Mouse (Mus musculus) granulocyte monocyte progenitor cell, adult 5-6 weeks (primary cell): ENCODE results near the gene Dnaic1. TPM values are rescaled to one million over a fixed set of nuclear protein-coding genes. Genes with fewer than 3 reads are reported as not detected.

Source experiments
- ATAC-seq: replicated peaks from 2 replicates; pipeline ENCODE4 v1.8.0; 2016; ENCODE audit warnings: mild to moderate bottlenecking, moderate TSS enrichment, inconsistent platforms; ENCODE audit not compliant: poor library complexity, severe bottlenecking
- total RNA-seq, 2 experiments: library from RNA; stranded (forward) in 1 of 2; stranded (reverse) in 1 of 2; fragments of 200-712, 200-1000 nt in 1 of 2; fragments of >200 nt in 1 of 2; fragmentation: Nextera tagmentation in 1 of 2; gene quantifications; 2 replicates each; pipeline ENCODE4 v1.2.3; 2014 to 2017

Dnaic1 gene
- total RNA-seq (2014; fragmentation: Nextera tagmentation): not detected in 2 replicates
- total RNA-seq (2017): not detected in 2 replicates

DNA sequence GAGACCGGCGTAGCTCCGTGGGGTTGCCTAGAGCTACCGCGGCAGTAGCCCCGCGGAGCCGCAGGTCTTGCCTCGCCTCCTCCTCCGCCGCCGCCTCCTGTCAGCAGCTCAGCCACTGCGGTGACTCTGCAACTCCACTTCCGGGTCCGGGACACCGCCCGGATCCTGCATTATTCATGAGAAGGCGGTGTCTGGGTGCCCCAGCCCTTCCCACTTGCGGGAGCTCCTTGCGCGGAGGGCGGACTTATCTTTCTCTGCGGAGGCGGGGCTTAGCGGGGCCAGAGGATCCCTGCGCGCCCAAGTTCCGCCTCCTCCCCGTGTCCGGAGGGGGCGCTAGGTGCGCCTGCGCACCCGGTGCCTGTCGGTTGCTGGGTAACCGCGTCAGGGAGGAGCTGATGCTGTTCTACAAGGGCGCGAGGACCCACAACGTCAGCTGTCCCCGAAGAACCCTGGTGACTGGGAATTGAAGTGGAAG lies at the start of gene Dnaic1, which contains the start of gene Fam219a:
Dnaic1 (plus strand) TSS at position 365 of the 475 bp plus-strand sequence.
Fam219a (minus strand) TSS at position 128 of the 475 bp plus-strand sequence.
- ATAC-seq: peak; percentile 94

- ATAC-seq: no peak
Measured at GRCm38 (mm10) chr4:41520641-41521040, 48.9 kb upstream of the Dnaic1 start.

GRCm38 (mm10) chr4:41522136-41522535 lies 47.4 kb upstream of the Dnaic1 start:
- no peak for ATAC-seq

DNA sequence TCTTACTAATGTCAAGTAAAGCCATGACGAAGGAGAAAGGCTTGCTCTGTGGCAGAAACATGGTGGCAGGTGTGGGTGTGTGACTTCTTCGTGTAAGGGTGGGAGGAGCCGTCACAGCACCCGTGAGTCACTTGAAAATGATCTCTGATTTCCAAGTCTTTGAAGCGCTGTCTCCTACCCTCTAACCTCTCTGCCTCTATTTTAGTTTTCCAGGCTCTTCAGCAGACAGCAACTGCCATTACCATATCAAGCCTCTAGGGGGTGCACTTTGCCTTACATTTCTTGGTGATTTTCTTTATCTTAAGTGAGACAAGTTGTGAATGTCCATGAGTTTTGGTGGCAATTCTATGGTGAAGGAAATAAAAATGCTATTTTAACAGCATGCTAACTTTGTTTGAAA lies 46.8 kb upstream of the Dnaic1 start:
- peak; percentile 56 for ATAC-seq

DNA sequence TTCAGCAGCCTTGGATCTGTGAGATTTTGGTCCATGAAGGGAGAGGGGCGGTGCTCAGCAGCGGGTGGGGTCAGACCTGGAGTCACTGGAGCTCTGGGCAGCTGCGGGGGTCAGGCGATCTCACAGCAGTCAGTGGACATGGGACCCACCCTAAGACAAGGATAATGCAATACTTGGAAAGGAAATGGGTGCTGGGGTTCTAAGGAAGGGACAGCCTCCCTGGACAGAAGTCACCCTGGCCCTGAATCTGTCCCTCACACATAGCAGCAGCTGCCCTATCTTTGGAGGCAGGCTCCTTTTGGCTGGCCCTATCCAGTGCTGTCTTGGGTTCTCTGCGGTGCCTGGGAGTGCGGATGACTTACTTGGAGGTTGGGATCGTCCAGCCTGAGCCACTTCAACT lies 45.7 kb upstream of the Dnaic1 start:
- ATAC-seq: no peak

GRCm38 (mm10) chr4:41524829-41525228 lies 44.7 kb upstream of the Dnaic1 start:
- no peak for ATAC-seq

DNA sequence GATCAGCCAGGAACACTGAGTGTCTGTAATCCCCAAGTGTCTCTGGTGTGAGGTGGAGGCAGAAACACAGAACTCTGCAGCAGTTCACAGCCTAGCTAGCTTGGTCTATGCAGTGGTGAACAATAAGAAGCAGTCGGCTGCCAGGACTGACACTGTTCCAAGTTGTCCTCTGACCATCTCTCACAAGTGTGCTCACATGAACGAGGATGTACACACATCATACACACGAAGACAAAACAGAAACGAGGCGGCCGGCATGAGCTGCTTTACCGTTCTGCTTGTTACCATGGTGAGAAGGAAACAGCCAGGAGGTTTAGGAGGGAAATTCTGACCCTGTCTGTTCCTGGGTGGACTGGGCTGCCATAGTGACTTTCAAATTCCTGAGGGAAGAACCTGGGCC lies 43.0 kb upstream of the Dnaic1 start:
- no peak for ATAC-seq

DNA sequence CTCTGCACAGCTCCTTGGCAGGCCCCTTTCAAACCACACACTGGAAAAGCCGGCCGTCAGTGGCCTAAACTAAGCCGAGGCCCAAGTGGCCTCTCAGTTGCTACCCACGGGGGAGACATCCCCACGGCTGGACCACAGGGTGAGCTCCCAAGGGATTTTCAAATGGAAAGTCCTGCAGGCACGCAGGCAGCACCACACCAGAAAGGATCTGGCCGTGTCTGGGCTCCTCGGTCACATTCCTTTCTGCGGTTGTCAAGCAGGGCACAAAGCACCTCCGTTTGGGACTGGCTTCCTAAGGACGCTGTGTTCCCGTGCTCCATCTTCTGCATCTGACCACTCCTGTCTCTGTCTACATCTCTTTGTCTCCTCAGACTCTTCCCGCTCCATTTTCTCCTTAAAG lies 42.5 kb upstream of the Dnaic1 start:
- no peak for ATAC-seq

- ATAC-seq: no peak
Measured at GRCm38 (mm10) chr4:41527996-41528395, 41.6 kb upstream of the Dnaic1 start.

DNA sequence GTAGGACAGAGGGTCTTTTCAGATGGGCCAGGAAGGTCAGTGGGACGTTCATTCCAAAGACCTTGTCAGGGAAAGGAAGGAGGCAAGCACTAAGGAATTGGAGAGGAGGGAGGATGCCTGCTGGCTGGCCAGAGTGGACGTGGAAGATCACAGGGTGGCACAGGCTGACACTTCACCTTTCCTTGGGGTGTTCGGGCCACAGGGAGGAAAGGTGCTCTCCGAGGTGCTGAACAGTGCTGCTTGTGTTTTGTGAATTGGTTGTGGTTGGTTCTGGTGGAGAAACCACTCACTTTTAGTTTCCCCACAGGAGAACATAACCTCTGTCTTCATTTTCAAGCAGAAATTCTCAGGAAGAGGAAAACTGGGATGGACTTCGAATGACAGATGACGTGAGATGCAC lies 37.2 kb upstream of the Dnaic1 start:
- 0 out of 2 replicates have a peak, but pooled peaks have one; percentile 53 for ATAC-seq

GRCm38 (mm10) chr4:41534866-41535265 lies 34.7 kb upstream of the Dnaic1 start:
- ATAC-seq: no peak

GRCm38 (mm10) chr4:41542136-41542535 lies 27.4 kb upstream of the Dnaic1 start:
- ATAC-seq: no peak

DNA sequence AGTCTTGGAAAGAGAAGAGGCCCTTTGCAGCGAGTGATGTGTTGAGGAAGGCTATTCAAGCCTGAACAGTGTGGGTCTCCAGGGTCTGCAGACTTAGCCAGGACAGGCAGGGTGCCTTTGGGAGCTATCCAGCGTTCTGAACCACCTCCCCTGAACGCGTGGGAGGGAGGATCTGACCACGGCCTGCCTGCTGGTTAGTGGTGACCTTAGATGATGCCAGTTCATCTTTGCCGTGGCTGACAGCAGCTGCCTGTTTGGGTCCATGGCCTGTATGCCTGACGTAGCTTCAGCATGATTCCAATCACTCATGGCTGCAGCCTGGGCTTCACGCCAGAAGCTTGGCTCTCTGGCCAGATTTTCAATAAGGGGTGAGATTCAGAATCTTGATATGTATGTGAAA lies 23.6 kb upstream of the Dnaic1 start:
- peak; percentile 30; the same call in 1 of the 2 replicates for ATAC-seq

- no peak for ATAC-seq
Measured at GRCm38 (mm10) chr4:41547086-41547485, 22.5 kb upstream of the Dnaic1 start.

- peak; percentile 69 for ATAC-seq
Measured at GRCm38 (mm10) chr4:41552529-41552928, 17.0 kb upstream of the Dnaic1 start.

- ATAC-seq: no peak
Measured at GRCm38 (mm10) chr4:41553116-41553515, 16.5 kb upstream of the Dnaic1 start.

DNA sequence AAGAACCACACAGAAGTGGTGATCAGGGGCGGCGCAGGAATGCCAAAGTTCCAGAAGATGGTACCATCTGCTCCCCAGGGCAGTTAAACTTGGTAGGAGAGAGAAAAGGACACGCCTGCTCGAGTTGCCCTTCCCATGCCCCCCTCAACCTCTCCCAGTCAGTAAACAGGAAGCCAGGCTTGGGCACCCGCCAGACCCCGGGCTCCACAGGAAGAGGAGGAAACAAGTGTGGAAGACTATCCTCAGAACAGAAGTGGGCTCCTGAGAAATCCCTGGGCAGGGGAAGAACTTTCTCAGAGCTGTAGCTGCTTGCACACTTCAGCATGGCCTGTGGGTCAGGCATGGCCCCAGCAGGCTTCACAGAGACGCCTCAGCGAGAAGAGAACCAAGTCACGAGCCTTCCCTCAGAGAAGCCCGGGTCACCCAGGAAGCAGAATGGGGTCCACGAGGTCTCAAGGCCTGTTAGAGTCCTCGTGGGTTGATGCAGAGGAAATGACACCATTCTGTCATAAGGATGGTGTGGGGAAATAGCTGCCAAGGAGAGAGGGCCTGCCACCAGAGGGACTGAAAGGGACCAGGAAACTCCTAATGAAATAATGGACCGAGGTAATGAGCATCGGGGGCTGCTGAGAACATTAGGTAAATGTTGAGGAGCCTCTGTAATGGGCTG lies 14.4 kb upstream of the Dnaic1 start:
- peak; percentile 82 for ATAC-seq

GRCm38 (mm10) chr4:41556311-41556953 lies 13.1 kb upstream of the Dnaic1 start:
- no peak for ATAC-seq

DNA sequence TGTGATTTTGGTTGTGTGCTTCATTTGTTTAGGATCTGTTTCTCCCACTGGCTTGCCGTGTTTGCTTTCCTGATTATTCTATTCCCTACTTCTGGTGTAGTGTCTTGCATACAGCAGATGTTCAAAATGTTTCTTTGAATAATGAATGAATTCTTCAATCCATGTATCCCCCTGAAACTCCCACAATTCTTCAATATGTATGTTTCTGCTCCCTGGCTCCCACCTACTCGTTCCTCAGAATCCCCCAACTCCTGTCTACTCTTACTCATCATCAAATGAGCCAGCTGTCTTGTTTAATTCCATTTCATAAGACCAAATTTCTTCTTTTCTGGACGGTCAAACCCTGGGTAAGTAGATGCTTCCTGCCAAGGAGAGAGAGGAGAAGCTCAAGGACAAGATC lies 12.5 kb upstream of the Dnaic1 start:
- no peak for ATAC-seq

DNA sequence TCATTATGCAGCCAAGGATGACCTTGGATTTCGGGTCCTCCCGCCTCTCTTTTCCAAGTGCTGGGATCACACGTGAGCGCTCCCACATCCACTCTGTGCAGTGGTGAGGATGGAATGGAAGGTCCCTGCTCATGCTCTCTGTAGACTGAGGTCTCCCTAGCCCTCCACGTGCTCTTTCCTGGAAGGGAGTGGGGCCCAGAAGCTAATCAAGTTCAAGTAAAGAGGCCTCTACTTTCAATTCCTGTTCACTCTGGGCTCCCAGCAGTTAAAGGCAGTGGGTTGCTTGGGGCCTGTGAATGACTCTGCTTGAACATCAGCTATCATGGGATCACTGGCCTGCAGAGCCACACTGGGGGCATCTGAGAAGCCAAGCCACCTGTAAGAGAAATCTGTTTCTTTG lies 6.3 kb upstream of the Dnaic1 start:
- peak; percentile 47 for ATAC-seq

- ATAC-seq: no peak
Measured at GRCm38 (mm10) chr4:41566123-41566522, 3.5 kb upstream of the Dnaic1 start.

DNA sequence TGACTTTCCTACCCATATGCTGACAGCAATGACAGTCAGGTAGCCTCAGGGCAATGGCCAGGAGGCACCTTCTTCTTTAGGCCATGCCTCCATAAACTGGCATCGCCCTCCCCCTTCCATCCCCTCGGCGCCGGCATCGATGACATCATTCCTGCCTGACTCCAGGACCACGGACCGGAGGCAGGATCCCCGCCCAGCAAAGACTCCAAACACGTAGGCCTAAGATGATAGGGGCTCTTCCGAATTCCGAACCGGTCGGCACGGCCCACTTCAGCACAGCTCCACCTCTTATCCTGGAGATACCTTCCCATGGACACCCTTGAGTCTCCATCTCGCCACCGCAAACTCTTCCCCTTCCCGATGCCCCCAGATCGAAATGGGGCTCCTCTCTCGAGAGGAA lies 1.3 kb upstream of the Dnaic1 start:
- ATAC-seq: no peak
